Mouse (Mus musculus) embryonic facial prominence, embryonic 14.5 days (tissue): ENCODE data around the gene Rab5c. TPM values are rescaled to one million over a fixed set of nuclear protein-coding genes. Genes with fewer than 3 reads are reported as not detected.

Source experiments
- ATAC-seq: fragments of 200-750 bp; cut with Nextera tagmentation; 2 replicates; pipeline ENCODE4 v1.8.0; 2017; ENCODE audit warnings: low read depth, moderate number of reproducible peaks, moderate TSS enrichment
- DNase-seq: peaks from one replicate; pipeline ENCODE4 v3.0.0-alpha.2; 2015; ENCODE audit warnings: low spot score
- H3K27ac ChIP-seq: fragments of 300-500 bp; sonication (generic); replicated peaks from 2 replicates; pipeline ENCODE4 v1.5.1; 2014; ENCODE audit warnings: low read depth, mild to moderate bottlenecking, low read length, moderate library complexity
- H3K27me3 ChIP-seq: fragments of 300-500 bp; sonication (generic); replicated peaks from 2 replicates; pipeline ENCODE4 v1.6.1; 2014; ENCODE audit warnings: low read length; ENCODE audit not compliant: control insufficient read depth, insufficient read depth
- H3K36me3 ChIP-seq: fragments of 300-500 bp; sonication (generic); 2 replicates; pipeline ENCODE4 v1.6.1; 2014; ENCODE audit warnings: low read length, mixed read lengths; ENCODE audit not compliant: control insufficient read depth, insufficient read depth
- H3K4me1 ChIP-seq: fragments of 300-500 bp; sonication (generic); 2 replicates; pipeline ENCODE4 v1.6.1; 2014; ENCODE audit warnings: antibody characterized with exemption, low read length; ENCODE audit not compliant: control insufficient read depth, insufficient read depth
- H3K4me2 ChIP-seq: fragments of 300-500 bp; sonication (generic); 2 replicates; pipeline ENCODE4 v1.6.1; 2014; ENCODE audit warnings: low read depth, mild to moderate bottlenecking, low read length, moderate library complexity, mixed read lengths
- H3K4me3 ChIP-seq: fragments of 300-500 bp; sonication (generic); 2 replicates; pipeline ENCODE4 v1.5.1; 2014; ENCODE audit warnings: low read depth, mild to moderate bottlenecking, low read length
- H3K9ac ChIP-seq: fragments of 300-500 bp; sonication (generic); 2 replicates; pipeline ENCODE4 v1.6.1; 2014; ENCODE audit warnings: low read depth, mild to moderate bottlenecking, low read length, moderate library complexity, mixed read lengths
- H3K9me3 ChIP-seq: fragments of 300-500 bp; sonication (generic); 2 replicates; pipeline ENCODE4 v1.6.1; 2016; ENCODE audit warnings: low read length; ENCODE audit not compliant: control insufficient read depth
- WGBS: fragments of 180-500 bp; shearing (Covaris S2); extraction: QIAGEN DNeasy Blood & Tissue Kit; methylation state at CpG from one replicate; pipeline ENCODE4 v1.1.7; 2014; 5-methylcytosine and 5-hydroxymethylcytosine counted together
- polyA plus RNA-seq: library from polyadenylated mRNA; unstranded; fragments of >200 nt; fragmentation: Nextera tagmentation; extraction: Ambion mirVana; gene quantifications from 2 replicates; pipeline ENCODE4 v1.2.1, GENCODE M21; 2014

Gene Rab5c
- polyA plus RNA-seq, 1 experiment from 2014 or later: 70.7 TPM

GRCm38 (mm10) chr11:100748620-100749019 lies 10.6 kb upstream of the Rab5c start:
- 67% methylated on average over 4 of the region's 4 CpGs for WGBS
- no peak overlapping the region for H3K9ac ChIP-seq
- no peaks in the 10 kb centered on the region for H3K9me3 ChIP-seq
- no peak overlapping the region for H3K4me3 ChIP-seq
- DNase-seq (no peak), ATAC-seq (no peak)
- H3K4me2 ChIP-seq: no peak overlapping the region
- no peak overlapping the region for H3K27ac ChIP-seq
- H3K4me1 ChIP-seq: no peaks in the 10 kb centered on the region
- H3K27me3 ChIP-seq: no peaks in the 10 kb centered on the region
- no peaks in the 10 kb centered on the region for H3K36me3 ChIP-seq

GRCm38 (mm10) chr11:100747114-100747513 lies 9.1 kb upstream of the Rab5c start:
- no peak for ATAC-seq
- H3K27me3 ChIP-seq: no peaks in the 10 kb centered on the region
- WGBS: 71% methylated on average over 5 of the region's 5 CpGs
- no peaks in the 10 kb centered on the region for H3K4me1 ChIP-seq
- no peaks in the 10 kb centered on the region for H3K36me3 ChIP-seq
- no peak for DNase-seq
- H3K27ac ChIP-seq: no peak overlapping the region
- H3K4me3 ChIP-seq: no peak overlapping the region
- H3K4me2 ChIP-seq: no peak overlapping the region
- no peak overlapping the region for H3K9ac ChIP-seq
- H3K9me3 ChIP-seq: no peaks in the 10 kb centered on the region

- Histone ChIP-seq H3K4me2 (no peak overlapping the region), H3K36me3 (no peaks in the 10 kb centered on the region), H3K27me3 (no peaks in the 10 kb centered on the region), H3K4me1 (no peaks in the 10 kb centered on the region), H3K27ac (no peak overlapping the region), H3K9ac (no peak overlapping the region), H3K4me3 (no peak overlapping the region), H3K9me3 (no peaks in the 10 kb centered on the region)
- ATAC-seq (no peak), DNase-seq (no peak)
- 77% methylated on average over 6 of the region's 10 CpGs for WGBS
Measured at GRCm38 (mm10) chr11:100746546-100746945, 8.5 kb upstream of the Rab5c start.

- WGBS: 20% methylated on average over 6 of the region's 6 CpGs
Measured at GRCm38 (mm10) chr11:100745085-100745484, 7.1 kb upstream of the Rab5c start.

GRCm38 (mm10) chr11:100741348-100741747 lies 3.3 kb upstream of the Rab5c start:
- H3K4me3 ChIP-seq: no peak overlapping the region
- no peak overlapping the region for H3K27ac ChIP-seq
- peaks cover 6% of the 10 kb centered on the region; the same call in 1 of the 2 replicates for H3K4me1 ChIP-seq
- no peaks in the 10 kb centered on the region for H3K9me3 ChIP-seq
- 57% methylated on average over 6 of the region's 6 CpGs for WGBS
- no peak overlapping the region for H3K4me2 ChIP-seq
- no peak for ATAC-seq
- DNase-seq: no peak
- no peaks in the 10 kb centered on the region for H3K36me3 ChIP-seq
- H3K27me3 ChIP-seq: no peaks in the 10 kb centered on the region
- H3K9ac ChIP-seq: no peak overlapping the region

More at GRCm38 (mm10) chr11:100745085-100745484, 7.1 kb upstream of the Rab5c start:
- H3K36me3 ChIP-seq: no peaks in the 10 kb centered on the region
- H3K9me3 ChIP-seq: no peaks in the 10 kb centered on the region
- H3K9ac ChIP-seq: no peak overlapping the region
- H3K4me3 ChIP-seq: no peak overlapping the region
- no peak overlapping the region for H3K4me2 ChIP-seq
- H3K27ac ChIP-seq: no peak overlapping the region
- H3K27me3 ChIP-seq: no peaks in the 10 kb centered on the region
- DNase-seq: peak; percentile 53
- 0 out of 2 replicates have a peak, but pooled peaks have one; percentile 41 for ATAC-seq
- no peaks in the 10 kb centered on the region for H3K4me1 ChIP-seq

- Histone ChIP-seq H3K4me2 (peak overlapping the region; percentile 72), H3K27ac (peak overlapping the region; percentile 72; the same call in 1 of the 2 replicates), H3K4me3 (peak overlapping the region; percentile 96), H3K9ac (peak overlapping the region; percentile 95), H3K27me3 (no peaks in the 10 kb centered on the region), H3K9me3 (no peaks in the 10 kb centered on the region), H3K4me1 (peaks cover 6% of the 10 kb centered on the region; the same call in 1 of the 2 replicates), H3K36me3 (0 out of 2 replicates have a peak, but pooled peaks cover 3% of the 10 kb centered on the region)
- DNase-seq (no peak), ATAC-seq (no peak)
- 15% methylated on average over 5 of the region's 5 CpGs for WGBS
Measured at GRCm38 (mm10) chr11:100738749-100739148, 734 bp upstream of the Rab5c start.

GRCm38 (mm10) chr11:100737105-100737733 lies 796 bp downstream of the Rab5c start:
- peaks cover 3% of the 10 kb centered on the region; the same call in 1 of the 2 replicates for H3K36me3 ChIP-seq
- no peaks in the 10 kb centered on the region for H3K27me3 ChIP-seq
- ATAC-seq (no peak), DNase-seq (no peak)
- peak overlapping the region; percentile 24; the same call in 1 of the 2 replicates for H3K27ac ChIP-seq
- H3K4me2 ChIP-seq: peak overlapping the region; percentile 87
- peaks cover 6% of the 10 kb centered on the region; the same call in 1 of the 2 replicates for H3K4me1 ChIP-seq
- H3K9ac ChIP-seq: peak overlapping the region; percentile 95
- WGBS: under 1% methylated on average over 13 of the region's 13 CpGs
- H3K9me3 ChIP-seq: no peaks in the 10 kb centered on the region
- peak overlapping the region; percentile 96 for H3K4me3 ChIP-seq

GRCm38 (mm10) chr11:100736746-100737080 lies 1.3 kb downstream of the Rab5c start:
- Histone ChIP-seq H3K4me3 (peak overlapping the region; percentile 96), H3K36me3 (peaks cover 6% of the 10 kb centered on the region; the same call in 1 of the 2 replicates), H3K9me3 (no peaks in the 10 kb centered on the region), H3K27me3 (no peaks in the 10 kb centered on the region), H3K9ac (peak overlapping the region; percentile 95), H3K27ac (no peak overlapping the region), H3K4me1 (peaks cover 6% of the 10 kb centered on the region; the same call in 1 of the 2 replicates), H3K4me2 (peak overlapping the region; percentile 87)
- DNase-seq (no peak), ATAC-seq (no peak)
- WGBS: 83% methylated on average over 4 of the region's 4 CpGs
